8 mouse cellular contexts compared by ENCODE assay signal in genomic region chr15:99029619-99030584, GRCm38 (mm10). TPM values are rescaled to one million over a fixed set of nuclear protein-coding genes. Genes with fewer than 3 reads are reported as not detected.
DNase-seq lines count a peak whose midpoint lies in the region; ATAC-seq and TF ChIP-seq lines count a peak whose summit lies in the region.

Gene Tuba1c (plus strand): TSS chr15:99029891.

- WGBS in large intestine, adult 2 months: under 1% methylated on average over 52 of the region's 52 CpGs
- under 1% methylated on average over 52 of the region's 52 CpGs for WGBS in lung, embryonic 15.5 days
- WGBS in olfactory bulb, adult 2 months: under 1% methylated on average over 52 of the region's 52 CpGs

- peak; percentile 97 for DNase-seq in CD4-positive helper T cell, adult 2 months (ENCODE audit: low read depth, low spot score)
- DNase-seq in adrenal gland, adult 2 months: peak; percentile 98
- DNase-seq in fibroblast of lung, adult 2 months (ENCODE audit: low read depth): peak; percentile 89
- peak; percentile 93 for DNase-seq in heart, postnatal 14 days
- peak; percentile 88 for DNase-seq in large intestine, adult 2 months (ENCODE audit: low read depth, low spot score)
- peak; percentile 86 to 96 for DNase-seq in urinary bladder, adult 18-20 months (ENCODE audit: low spot score in 2 of 2)

- H3K4me1 ChIP-seq in lung, embryonic 15.5 days: peaks cover 35% of the 10 kb centered on the region
- H3K4me1 ChIP-seq in olfactory bulb, adult 2 months (ENCODE audit: control insufficient read depth, insufficient read depth, low read length): peaks cover 17% of the 10 kb centered on the region

- no peaks in the 10 kb centered on the region for H3K9me3 ChIP-seq in lung, embryonic 15.5 days

- H3K27ac ChIP-seq in lung, embryonic 15.5 days: peak within 1 kb of the TSS; percentile 96
- no peak within 1 kb of the TSS for H3K27ac ChIP-seq in olfactory bulb, adult 2 months (ENCODE audit: insufficient read depth, low read depth, low read length)

- TF ChIP-seq POLR2A in olfactory bulb, adult 2 months (IDR thresholded peaks at IDR 0.05; ENCODE audit: insufficient read depth, low read depth, low read length): peak; percentile 23; the same call in 1 of the 2 replicates

- H3K4me3 ChIP-seq in lung, embryonic 15.5 days: peak within 1 kb of the TSS; percentile 67
- H3K4me3 ChIP-seq in olfactory bulb, adult 2 months (ENCODE audit: insufficient read depth, low read depth, low read length): peak within 1 kb of the TSS; percentile 34

- intact Hi-C loops in heart, postnatal 14 days (cut with DNase I): no loop called here

- H3K4me2 ChIP-seq in lung, embryonic 15.5 days: peak within 1 kb of the TSS; percentile 83

- peak within 1 kb of the TSS; percentile 66 for H3K9ac ChIP-seq in lung, embryonic 15.5 days

- H3K27me3 ChIP-seq in lung, embryonic 15.5 days: no peaks in the 10 kb centered on the region

- H3K36me3 ChIP-seq in lung, embryonic 15.5 days: peaks cover 6% of the 10 kb centered on the region

- ATAC-seq in lung, embryonic 15.5 days (ENCODE audit: borderline replicate concordance, extremely low read depth, low FRiP score, low TSS enrichment): peak; percentile 92

- no peak for TF ChIP-seq CTCF in olfactory bulb, adult 2 months (IDR thresholded peaks at IDR 0.05; ENCODE audit: insufficient read depth, low read depth, low read length)

RNA-seq across cellular contexts. Expression of gene Tuba1c, which starts in this region (rescaled TPM):
- 100 to 1,000 TPM; 270 to 284 TPM for total RNA-seq in adrenal gland, adult 2 months (2021)
- polyA plus RNA-seq in adrenal gland, adult 2 months (2012; rRNA removed): 205 and 318 TPM in 2 replicates
- 10 to 100 TPM; 42.2 to 57.4 TPM for total RNA-seq in heart, postnatal 14 days (2021)
- 408 and 423 TPM in 2 replicates for polyA plus RNA-seq in large intestine, adult 2 months (2012; rRNA removed)
- polyA plus RNA-seq in lung, embryonic 15.5 days (2015; fragmentation: Nextera tagmentation; extraction: Ambion mirVana): 211 and 224 TPM in 2 replicates
- polyA plus RNA-seq in olfactory bulb, adult 2 months (2012; ENCODE audit: insufficient read depth, insufficient read length, low replicate concordance, missing spikeins): not detected in 2 replicates

Comparison
In these comparisons a context has a peak if more than half of its experiments do, and no peak if none do; other contexts are left out.
1. RNA of gene Tuba1c (total RNA-seq): 270 to 284 TPM in adrenal gland, adult 2 months; 42.2 to 57.4 TPM in heart, postnatal 14 days; every median in the first group is over 4 times any median in the second.
2. RNA of gene Tuba1c (polyA plus RNA-seq): 408 to 423 TPM in large intestine, adult 2 months, 205 to 318 TPM in adrenal gland, adult 2 months and 211 to 224 TPM in lung, embryonic 15.5 days; not detected in olfactory bulb, adult 2 months; every median in the first group is over 100 times any median in the second.
3. Peak in every context shown above with its lines, with median percentiles within 50 percentile points of each other: DNase-seq.